In the genomic region with DNA sequence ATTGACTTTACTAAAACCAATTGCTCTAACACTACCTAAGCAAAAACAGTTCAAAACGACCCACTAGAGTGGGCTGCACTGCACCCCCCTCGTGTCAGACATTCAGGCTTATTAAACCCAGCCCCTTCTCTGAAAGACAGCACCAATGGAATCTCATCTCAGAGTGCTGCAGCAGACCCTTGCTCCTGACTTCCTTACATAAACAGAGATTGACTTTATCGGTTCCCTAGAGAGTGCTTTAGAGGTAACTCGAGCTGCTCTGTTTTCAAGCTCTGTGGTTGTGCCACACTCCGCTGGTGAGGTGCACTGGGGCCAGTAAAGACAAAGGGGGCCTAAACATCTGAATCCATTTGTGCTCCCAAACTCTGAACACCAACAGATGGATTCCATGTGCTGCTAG, we compare ENCODE assay signal across 10 mouse cellular contexts.
DNase-seq lines count a peak whose midpoint lies in the region; ATAC-seq and TF ChIP-seq lines count a peak whose summit lies in the region.
"Had no signal": no experiment of that assay in that cellular context is flagged by ENCODE, and none has a peak within 500 bp of the region (broad histone marks: within the 10 kb centered on the region; RNA-seq: fewer than 3 reads in every experiment).

No protein-coding gene starts in this region.

- DNase-seq in heart, postnatal 10 days = no peak
- DNase-seq in lung, embryonic 14.5 days = no peak
- DNase-seq in lung, postnatal 14 days = no peak
- peak; percentile 82 for DNase-seq in embryonic facial prominence, embryonic 10.5 days (ENCODE audit: low spot score)
- no peak for DNase-seq in cerebellum, postnatal 25 days
- DNase-seq: kidney, postnatal 14 days had no signal

- intact Hi-C loops in heart, postnatal 10 days (cut with DNase I) = no loop called here

- 0 out of 2 replicates have a peak overlapping the region, but pooled peaks have one; percentile 22 for H3K9ac ChIP-seq in heart, embryonic 11.5 days (ENCODE audit: low read depth, low read length)
- H3K9ac ChIP-seq in lung, embryonic 14.5 days = no peak overlapping the region
- no peak overlapping the region for H3K9ac ChIP-seq in limb, embryonic 15.5 days

- no peaks in the 10 kb centered on the region for H3K9me3 ChIP-seq in heart, embryonic 11.5 days (replicated peaks; ENCODE audit: control insufficient read depth, low read length)
- no peaks in the 10 kb centered on the region for H3K9me3 ChIP-seq in lung, embryonic 14.5 days (ENCODE audit: low read depth, low read length)
- no peaks in the 10 kb centered on the region for H3K9me3 ChIP-seq in embryonic facial prominence, embryonic 10.5 days
- no peaks in the 10 kb centered on the region for H3K9me3 ChIP-seq in limb, embryonic 15.5 days
- H3K9me3 ChIP-seq: megakaryocyte, embryonic 14.5 days had no signal

- no peak overlapping the region for H3K4me3 ChIP-seq in heart, embryonic 11.5 days (ENCODE audit: low read depth, low read length)
- H3K4me3 ChIP-seq in lung, embryonic 14.5 days (ENCODE audit: low read depth, low read length) = no peak overlapping the region
- H3K4me3 ChIP-seq in embryonic facial prominence, embryonic 10.5 days = no peak overlapping the region
- no peak overlapping the region for H3K4me3 ChIP-seq in limb, embryonic 15.5 days
- H3K4me3 ChIP-seq: megakaryocyte, embryonic 14.5 days had no signal

- no peaks in the 10 kb centered on the region for H3K36me3 ChIP-seq in heart, embryonic 11.5 days (ENCODE audit: control insufficient read depth, insufficient read depth, low read length)
- no peaks in the 10 kb centered on the region for H3K36me3 ChIP-seq in lung, embryonic 14.5 days (ENCODE audit: insufficient read depth)
- no peaks in the 10 kb centered on the region for H3K36me3 ChIP-seq in embryonic facial prominence, embryonic 10.5 days (replicated peaks)
- no peaks in the 10 kb centered on the region for H3K36me3 ChIP-seq in limb, embryonic 15.5 days

- 4% methylated on average over 5 of the region's 5 CpGs for WGBS in heart, embryonic 11.5 days (ENCODE audit: insufficient replicate concordance)
- 5% methylated on average over 5 of the region's 5 CpGs for WGBS in lung, embryonic 14.5 days
- WGBS in embryonic facial prominence, embryonic 10.5 days = 3% methylated on average over 5 of the region's 5 CpGs
- 9% methylated on average over 5 of the region's 5 CpGs for WGBS in limb, embryonic 15.5 days

- peak overlapping the region; percentile 39; the same call in 1 of the 2 replicates for H3K4me2 ChIP-seq in heart, embryonic 11.5 days
- H3K4me2 ChIP-seq in lung, embryonic 14.5 days = no peak overlapping the region
- H3K4me2 ChIP-seq in limb, embryonic 15.5 days = no peak overlapping the region

- H3K27me3 ChIP-seq in heart, embryonic 11.5 days (ENCODE audit: control insufficient read depth, insufficient read depth, low read length) = no peaks in the 10 kb centered on the region
- H3K27me3 ChIP-seq in lung, embryonic 14.5 days (ENCODE audit: insufficient read depth, low read length) = no peaks in the 10 kb centered on the region
- H3K27me3 ChIP-seq in embryonic facial prominence, embryonic 10.5 days (replicated peaks; ENCODE audit: low read depth, poor library complexity, severe bottlenecking) = no peaks in the 10 kb centered on the region
- H3K27me3 ChIP-seq in limb, embryonic 15.5 days = no peaks in the 10 kb centered on the region
- H3K27me3 ChIP-seq: megakaryocyte, embryonic 14.5 days had no signal

- no peak for TF ChIP-seq CTCF in lung, embryonic 14.5 days (IDR thresholded peaks at IDR 0.05; ENCODE audit: low read depth)

- peaks cover 10% of the 10 kb centered on the region for H3K4me1 ChIP-seq in heart, embryonic 11.5 days (ENCODE audit: control insufficient read depth, insufficient read depth, low read length)
- peaks cover 2% of the 10 kb centered on the region; the same call in 1 of the 2 replicates for H3K4me1 ChIP-seq in lung, embryonic 14.5 days (ENCODE audit: insufficient read depth)
- H3K4me1 ChIP-seq in embryonic facial prominence, embryonic 10.5 days = peaks cover 36% of the 10 kb centered on the region
- peaks cover 4% of the 10 kb centered on the region; the same call in 1 of the 2 replicates for H3K4me1 ChIP-seq in limb, embryonic 15.5 days

- H3K27ac ChIP-seq in heart, embryonic 11.5 days (ENCODE audit: low read depth, low read length) = no peak overlapping the region
- H3K27ac ChIP-seq in lung, embryonic 14.5 days (ENCODE audit: low read depth) = peak overlapping the region; percentile 16; the same call in 1 of the 2 replicates
- H3K27ac ChIP-seq in embryonic facial prominence, embryonic 10.5 days (replicated peaks) = peak overlapping the region; percentile 87
- peak overlapping the region; percentile 22; the same call in 1 of the 2 replicates for H3K27ac ChIP-seq in limb, embryonic 15.5 days

- ATAC-seq in heart, embryonic 11.5 days (replicated peaks; ENCODE audit: insufficient number of reproducible peaks, low FRiP score, low TSS enrichment) = peak; percentile 63; the same call in 1 of the 2 replicates
- ATAC-seq in lung, embryonic 14.5 days (ENCODE audit: insufficient read depth) = no peak
- no peak for ATAC-seq in limb, embryonic 15.5 days (ENCODE audit: insufficient number of reproducible peaks, low FRiP score, low TSS enrichment, low read depth)
- no peak for ATAC-seq in CD4-positive, CD25-positive, alpha-beta regulatory T cell, adult 4 months
